Mouse (Mus musculus): Measurements from ENCODE around the gene Asl. TPM values are rescaled to one million over a fixed set of nuclear protein-coding genes. Genes with fewer than 3 reads are reported as not detected.

Gene Asl
- 2.2 TPM for polyA plus RNA-seq (2014; fragmentation: Illumina TruSeq; extraction: RNeasy Lipid Tissue Mini Kit (QIAGEN cat#74804); ENCODE audit: low read depth, low replicate concordance)

GRCm38 (mm10) chr5:130029142-130029897, at the start of gene Asl, which contains the start of gene Crcp:
Asl (minus strand) TSS chr5:130029247.
Crcp (plus strand) TSS chr5:130029290.

DNA sequence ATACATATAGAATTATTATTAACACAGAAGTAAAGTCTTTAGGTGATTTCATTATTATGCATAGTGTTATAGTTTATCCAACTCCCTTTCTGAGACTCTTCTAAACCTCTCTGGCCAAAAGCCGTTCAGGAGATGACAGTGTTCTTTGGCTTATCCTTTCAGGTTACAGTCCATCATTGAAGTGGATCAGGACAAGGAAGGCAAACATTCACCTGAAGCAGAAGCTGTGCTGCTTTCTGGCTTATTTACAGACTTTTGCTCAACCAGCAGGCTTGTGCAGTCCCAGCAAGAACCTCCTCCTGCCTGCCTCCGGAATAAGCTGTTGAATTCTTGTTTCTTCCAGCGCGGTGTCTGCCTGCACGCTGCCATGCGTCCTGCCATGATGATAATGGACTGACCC, 44.0 kb upstream of the Asl start, which contains the start of gene Tpst1:
TSS of gene Tpst1 (plus strand) at position 301 of the 400 bp plus-strand sequence.

GRCm38 (mm10) chr5:130002301-130003146, 26.5 kb downstream of the Asl start, which contains the start of gene Gusb:
Gusb (minus strand) TSS chr5:130003049.

Other genes starting within 250 kb of the Asl start
- gene Psph, start 241.8 kb downstream of the Asl start, polyA plus RNA-seq (2014; fragmentation: Illumina TruSeq; extraction: RNeasy Lipid Tissue Mini Kit (QIAGEN cat#74804); ENCODE audit: low read depth, low replicate concordance): 5.8 TPM
- 1.8 TPM for gene Sumf2, start 182.3 kb downstream of the Asl start, polyA plus RNA-seq (2014; fragmentation: Illumina TruSeq; extraction: RNeasy Lipid Tissue Mini Kit (QIAGEN cat#74804); ENCODE audit: low read depth, low replicate concordance)
- gene Chchd2, start 141.8 kb downstream of the Asl start, polyA plus RNA-seq (2014; fragmentation: Illumina TruSeq; extraction: RNeasy Lipid Tissue Mini Kit (QIAGEN cat#74804); ENCODE audit: low read depth, low replicate concordance): 142 TPM
- 11.9 TPM for gene Zbed5, start 133.5 kb downstream of the Asl start, polyA plus RNA-seq (2014; fragmentation: Illumina TruSeq; extraction: RNeasy Lipid Tissue Mini Kit (QIAGEN cat#74804); ENCODE audit: low read depth, low replicate concordance)
- gene Phkg1, start 130.7 kb downstream of the Asl start, polyA plus RNA-seq (2014; fragmentation: Illumina TruSeq; extraction: RNeasy Lipid Tissue Mini Kit (QIAGEN cat#74804); ENCODE audit: low read depth, low replicate concordance): 0.15 TPM
- 383 TPM for gene Nupr1l, start 120.7 kb downstream of the Asl start, polyA plus RNA-seq (2014; fragmentation: Illumina TruSeq; extraction: RNeasy Lipid Tissue Mini Kit (QIAGEN cat#74804); ENCODE audit: low read depth, low replicate concordance)
- gene Vkorc1l1, start 87.3 kb downstream of the Asl start, polyA plus RNA-seq (2014; fragmentation: Illumina TruSeq; extraction: RNeasy Lipid Tissue Mini Kit (QIAGEN cat#74804); ENCODE audit: low read depth, low replicate concordance): 39.5 TPM
- 3.9 TPM for gene Gusb, start 26.2 kb downstream of the Asl start, polyA plus RNA-seq (2014; fragmentation: Illumina TruSeq; extraction: RNeasy Lipid Tissue Mini Kit (QIAGEN cat#74804); ENCODE audit: low read depth, low replicate concordance)
- 56.2 TPM for gene Crcp, start within 50 bp of the Asl start, polyA plus RNA-seq (2014; fragmentation: Illumina TruSeq; extraction: RNeasy Lipid Tissue Mini Kit (QIAGEN cat#74804); ENCODE audit: low read depth, low replicate concordance)
- gene Tpst1, start 44.1 kb upstream of the Asl start, polyA plus RNA-seq (2014; fragmentation: Illumina TruSeq; extraction: RNeasy Lipid Tissue Mini Kit (QIAGEN cat#74804); ENCODE audit: low read depth, low replicate concordance): 59.1 TPM
- gene Kctd7, start 115.6 kb upstream of the Asl start, polyA plus RNA-seq (2014; fragmentation: Illumina TruSeq; extraction: RNeasy Lipid Tissue Mini Kit (QIAGEN cat#74804); ENCODE audit: low read depth, low replicate concordance): 9.5 TPM
- 11.9 TPM for gene Rabgef1, start 142.6 kb upstream of the Asl start, polyA plus RNA-seq (2014; fragmentation: Illumina TruSeq; extraction: RNeasy Lipid Tissue Mini Kit (QIAGEN cat#74804); ENCODE audit: low read depth, low replicate concordance)
- gene Tmem248, start 187.8 kb upstream of the Asl start, polyA plus RNA-seq (2014; fragmentation: Illumina TruSeq; extraction: RNeasy Lipid Tissue Mini Kit (QIAGEN cat#74804); ENCODE audit: low read depth, low replicate concordance): 62.2 TPM
- gene Sbds, start 226.3 kb upstream of the Asl start, polyA plus RNA-seq (2014; fragmentation: Illumina TruSeq; extraction: RNeasy Lipid Tissue Mini Kit (QIAGEN cat#74804); ENCODE audit: low read depth, low replicate concordance): 94.9 TPM
- gene Tyw1, start 226.4 kb upstream of the Asl start, polyA plus RNA-seq (2014; fragmentation: Illumina TruSeq; extraction: RNeasy Lipid Tissue Mini Kit (QIAGEN cat#74804); ENCODE audit: low read depth, low replicate concordance): 2.2 TPM